Mouse (Mus musculus) hindbrain, embryonic 15.5 days (tissue): ENCODE measurements around the gene Scel. TPM values are rescaled to one million over a fixed set of nuclear protein-coding genes. Genes with fewer than 3 reads are reported as not detected.

Source experiments
- ATAC-seq: fragments of 200-750 bp; cut with Nextera tagmentation; 2 replicates; pipeline ENCODE4 v1.8.0; 2017; ENCODE audit warnings: low read depth, moderate number of reproducible peaks, moderate TSS enrichment; ENCODE audit not compliant: low FRiP score
- H3K27ac ChIP-seq: fragments of 300-500 bp; sonication (generic); replicated peaks from 2 replicates; pipeline ENCODE4 v1.5.1; 2015; ENCODE audit warnings: mild to moderate bottlenecking, inconsistent platforms
- H3K27me3 ChIP-seq: fragments of 300-500 bp; sonication (generic); 2 replicates; pipeline ENCODE4 v1.6.1; 2015; ENCODE audit warnings: control low read depth, inconsistent platforms
- H3K36me3 ChIP-seq: fragments of 300-500 bp; sonication (generic); 2 replicates; pipeline ENCODE4 v1.6.1; 2015; ENCODE audit warnings: control low read depth, inconsistent platforms
- H3K4me1 ChIP-seq: fragments of 300-500 bp; sonication (generic); replicated peaks from 2 replicates; pipeline ENCODE4 v1.6.1; 2015; ENCODE audit warnings: control low read depth, inconsistent platforms
- H3K4me2 ChIP-seq: fragments of 300-500 bp; sonication (generic); 2 replicates; pipeline ENCODE4 v1.6.1; 2015; ENCODE audit warnings: moderate library complexity, mild to moderate bottlenecking, inconsistent platforms
- H3K4me3 ChIP-seq: fragments of 300-500 bp; sonication (generic); 2 replicates; pipeline ENCODE4 v1.5.1; 2015; ENCODE audit warnings: mild to moderate bottlenecking, inconsistent platforms
- H3K9ac ChIP-seq: fragments of 300-500 bp; sonication (generic); 2 replicates; pipeline ENCODE4 v1.6.1; 2015; ENCODE audit warnings: inconsistent platforms
- H3K9me3 ChIP-seq: fragments of 300-500 bp; sonication (generic); 2 replicates; pipeline ENCODE4 v1.6.1; 2016; ENCODE audit warnings: control low read depth, inconsistent platforms
- WGBS: fragments of 180-500 bp; shearing (Covaris S2); methylation state at CpG from one replicate; pipeline ENCODE4 v1.1.7; 2015; 5-methylcytosine and 5-hydroxymethylcytosine counted together
- polyA plus RNA-seq: library from polyadenylated mRNA; unstranded; fragments of >200 nt; fragmentation: Nextera tagmentation; extraction: Ambion mirVana; gene quantifications from 2 replicates; pipeline ENCODE4 v1.2.1, GENCODE M21; 2015

The Scel gene
- polyA plus RNA-seq, 1 experiment from 2014 or later: 0.13 TPM

- Histone ChIP-seq H3K9ac (no peak overlapping the region), H3K27ac (no peak overlapping the region), H3K27me3 (no peaks in the 10 kb centered on the region), H3K4me3 (no peak overlapping the region), H3K9me3 (no peaks in the 10 kb centered on the region), H3K4me1 (peaks cover 6% of the 10 kb centered on the region; the same call in 1 of the 2 replicates), H3K36me3 (no peaks in the 10 kb centered on the region), H3K4me2 (no peak overlapping the region)
- WGBS: 95% methylated on average over 1 of the region's 1 CpGs
- no peak for ATAC-seq
Observed at GRCm38 (mm10) chr14:103526286-103526685, 13.1 kb downstream of the Scel start.

GRCm38 (mm10) chr14:103529733-103530367 lies 16.7 kb downstream of the Scel start:
- Histone ChIP-seq H3K27me3 (no peaks in the 10 kb centered on the region), H3K4me3 (no peak overlapping the region), H3K9me3 (no peaks in the 10 kb centered on the region), H3K27ac (no peak overlapping the region), H3K4me2 (no peak overlapping the region; the same call in 1 of the 2 replicates), H3K4me1 (peaks cover 6% of the 10 kb centered on the region; the same call in 1 of the 2 replicates), H3K36me3 (no peaks in the 10 kb centered on the region), H3K9ac (no peak overlapping the region)
- WGBS: 21% methylated on average over 13 of the region's 13 CpGs
- ATAC-seq: 0 out of 2 replicates have a peak, but pooled peaks have one; percentile 45

- Histone ChIP-seq H3K27me3 (no peaks in the 10 kb centered on the region), H3K4me1 (peaks cover 6% of the 10 kb centered on the region; the same call in 1 of the 2 replicates), H3K9ac (no peak overlapping the region), H3K27ac (no peak overlapping the region), H3K36me3 (no peaks in the 10 kb centered on the region), H3K9me3 (no peaks in the 10 kb centered on the region), H3K4me3 (no peak overlapping the region), H3K4me2 (no peak overlapping the region)
- 92% methylated on average over 11 of the region's 11 CpGs for WGBS
- ATAC-seq: no peak
Observed at GRCm38 (mm10) chr14:103531722-103532341, 18.7 kb downstream of the Scel start.

- ATAC-seq: no peak
- no peak overlapping the region for H3K4me2 ChIP-seq
- no peaks in the 10 kb centered on the region for H3K9me3 ChIP-seq
- 86% methylated on average over 8 of the region's 8 CpGs for WGBS
- H3K9ac ChIP-seq: no peak overlapping the region
- no peaks in the 10 kb centered on the region for H3K27me3 ChIP-seq
- no peak overlapping the region for H3K4me3 ChIP-seq
- no peaks in the 10 kb centered on the region for H3K4me1 ChIP-seq
- H3K36me3 ChIP-seq: no peaks in the 10 kb centered on the region
- H3K27ac ChIP-seq: no peak overlapping the region
Observed at GRCm38 (mm10) chr14:103535511-103536024, 22.4 kb downstream of the Scel start.

GRCm38 (mm10) chr14:103536334-103536733 lies 23.2 kb downstream of the Scel start:
- ATAC-seq: no peak
- H3K4me3 ChIP-seq: no peak overlapping the region
- no peaks in the 10 kb centered on the region for H3K36me3 ChIP-seq
- no peaks in the 10 kb centered on the region for H3K9me3 ChIP-seq
- H3K27ac ChIP-seq: no peak overlapping the region
- no peaks in the 10 kb centered on the region for H3K4me1 ChIP-seq
- no peak overlapping the region for H3K4me2 ChIP-seq
- no peaks in the 10 kb centered on the region for H3K27me3 ChIP-seq
- no peak overlapping the region for H3K9ac ChIP-seq
- 45% methylated on average over 10 of the region's 10 CpGs for WGBS

- no peak overlapping the region for H3K4me3 ChIP-seq
- no peak overlapping the region for H3K27ac ChIP-seq
- ATAC-seq: peak; percentile 43; the same call in 1 of the 2 replicates
- 0 out of 2 replicates have a peak overlapping the region, but pooled peaks have one; percentile 24 for H3K4me2 ChIP-seq
- no peaks in the 10 kb centered on the region for H3K9me3 ChIP-seq
- 15% methylated on average over 13 of the region's 13 CpGs for WGBS
- H3K27me3 ChIP-seq: no peaks in the 10 kb centered on the region
- no peaks in the 10 kb centered on the region for H3K36me3 ChIP-seq
- H3K9ac ChIP-seq: no peak overlapping the region
- H3K4me1 ChIP-seq: no peaks in the 10 kb centered on the region
Observed at GRCm38 (mm10) chr14:103537355-103538056, 24.4 kb downstream of the Scel start.

- Histone ChIP-seq H3K9me3 (no peaks in the 10 kb centered on the region), H3K4me1 (no peaks in the 10 kb centered on the region), H3K36me3 (no peaks in the 10 kb centered on the region), H3K4me2 (no peak overlapping the region), H3K4me3 (no peak overlapping the region), H3K27ac (no peak overlapping the region), H3K27me3 (no peaks in the 10 kb centered on the region), H3K9ac (no peak overlapping the region)
- WGBS: 57% methylated on average over 4 of the region's 4 CpGs
- no peak for ATAC-seq
Observed at GRCm38 (mm10) chr14:103539796-103540195, 26.7 kb downstream of the Scel start.

- H3K4me2 ChIP-seq: no peak overlapping the region
- WGBS: 32% methylated on average over 5 of the region's 5 CpGs
- H3K36me3 ChIP-seq: no peaks in the 10 kb centered on the region
- no peaks in the 10 kb centered on the region for H3K9me3 ChIP-seq
- peaks cover 7% of the 10 kb centered on the region for H3K4me1 ChIP-seq
- H3K27ac ChIP-seq: no peak overlapping the region
- no peak overlapping the region for H3K9ac ChIP-seq
- no peaks in the 10 kb centered on the region for H3K27me3 ChIP-seq
- H3K4me3 ChIP-seq: no peak overlapping the region
- ATAC-seq: no peak
Observed at GRCm38 (mm10) chr14:103541679-103542078, 28.5 kb downstream of the Scel start.

GRCm38 (mm10) chr14:103543304-103544079 lies 30.4 kb downstream of the Scel start:
- WGBS: 45% methylated on average over 4 of the region's 4 CpGs
- no peak for ATAC-seq
- Histone ChIP-seq H3K4me2 (no peak overlapping the region), H3K9me3 (no peaks in the 10 kb centered on the region), H3K27me3 (no peaks in the 10 kb centered on the region), H3K27ac (no peak overlapping the region), H3K9ac (no peak overlapping the region), H3K4me3 (no peak overlapping the region), H3K36me3 (no peaks in the 10 kb centered on the region), H3K4me1 (peaks cover 7% of the 10 kb centered on the region)

- H3K27me3 ChIP-seq: no peaks in the 10 kb centered on the region
- peaks cover 7% of the 10 kb centered on the region for H3K4me1 ChIP-seq
- H3K9me3 ChIP-seq: no peaks in the 10 kb centered on the region
- WGBS: 43% methylated on average over 8 of the region's 8 CpGs
- H3K9ac ChIP-seq: no peak overlapping the region
- H3K4me2 ChIP-seq: no peak overlapping the region; the same call in 1 of the 2 replicates
- no peak for ATAC-seq
- H3K36me3 ChIP-seq: no peaks in the 10 kb centered on the region
- H3K27ac ChIP-seq: 0 out of 2 replicates have a peak overlapping the region, but pooled peaks have one; percentile 9
- H3K4me3 ChIP-seq: no peak overlapping the region
Observed at GRCm38 (mm10) chr14:103545734-103546133, 32.6 kb downstream of the Scel start.

- ATAC-seq: no peak
- no peak overlapping the region for H3K27ac ChIP-seq
- peaks cover 7% of the 10 kb centered on the region for H3K4me1 ChIP-seq
- no peaks in the 10 kb centered on the region for H3K36me3 ChIP-seq
- H3K4me3 ChIP-seq: no peak overlapping the region
- no peak overlapping the region; the same call in 1 of the 2 replicates for H3K4me2 ChIP-seq
- H3K9ac ChIP-seq: no peak overlapping the region
- H3K27me3 ChIP-seq: no peaks in the 10 kb centered on the region
- H3K9me3 ChIP-seq: no peaks in the 10 kb centered on the region
- WGBS: 67% methylated on average over 12 of the region's 12 CpGs
Observed at GRCm38 (mm10) chr14:103546246-103546645, 33.1 kb downstream of the Scel start.
